Mouse (Mus musculus): ENCODE data around the gene Hprt. TPM values are rescaled to one million over a fixed set of nuclear protein-coding genes. Genes with fewer than 3 reads are reported as not detected.
"Not testable (repeated sequence)": the region's sequence is repeated elsewhere in the genome, so short reads cannot be mapped to it uniquely, and the experiment has no call there.

The Hprt gene
- 162 and 170 TPM in 2 replicates for polyA plus RNA-seq (2015; fragmentation: Nextera tagmentation; extraction: Ambion mirVana)

- Histone ChIP-seq H3K4me1 (no peaks in the 10 kb centered on the region), H3K4me3 (peak within 1 kb of the TSS; percentile 61), H3K27me3 (no peaks in the 10 kb centered on the region), H3K9me3 (no peaks in the 10 kb centered on the region), H3K9ac (peak within 1 kb of the TSS; percentile 60), H3K4me2 (peak within 1 kb of the TSS; percentile 42), H3K27ac (peak within 1 kb of the TSS; percentile 93), H3K36me3 (no peaks in the 10 kb centered on the region)
- WGBS = 13% methylated on average over 66 of the region's 72 CpGs
- peak; percentile 90 for ATAC-seq (ENCODE audit: insufficient number of reproducible peaks, low FRiP score, low TSS enrichment, low read depth)
Measured at GRCm38 (mm10) chrX:52987905-52988783, at the start of gene Hprt. Hprt (plus strand) TSS chrX:52988137.

DNA sequence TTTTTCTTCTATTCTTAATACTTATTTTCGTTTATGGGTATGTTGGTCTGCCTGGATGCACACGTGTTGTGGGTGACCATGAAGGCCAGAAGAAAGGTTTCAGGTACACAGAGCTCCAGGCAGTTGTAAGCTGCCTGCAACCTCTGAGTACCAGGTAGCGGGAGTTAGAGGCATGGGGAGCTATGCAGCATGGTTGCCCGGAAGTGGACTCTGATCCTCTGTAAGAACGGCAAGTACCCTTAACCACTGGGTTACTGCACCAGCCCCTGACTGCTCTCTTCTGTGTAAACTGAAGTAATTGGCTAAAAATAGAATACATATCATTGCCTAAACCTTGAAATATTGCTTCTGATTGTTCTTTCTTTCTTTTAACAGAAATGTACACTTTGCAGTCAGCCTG, 42.4 kb upstream of the Hprt start:
- no peak overlapping the region for H3K9ac ChIP-seq
- no peaks in the 10 kb centered on the region for H3K9me3 ChIP-seq
- H3K36me3 ChIP-seq = peaks cover 12% of the 10 kb centered on the region
- no peak overlapping the region for H3K27ac ChIP-seq
- ATAC-seq (ENCODE audit: insufficient number of reproducible peaks, low FRiP score, low TSS enrichment, low read depth) = no peak
- no peaks in the 10 kb centered on the region for H3K27me3 ChIP-seq
- H3K4me3 ChIP-seq = no peak overlapping the region
- H3K4me2 ChIP-seq = no peak overlapping the region
- 91% methylated on average over 5 of the region's 5 CpGs for WGBS
- H3K4me1 ChIP-seq = no peaks in the 10 kb centered on the region

GRCm38 (mm10) chrX:52949713-52950112, 38.2 kb upstream of the Hprt start:
- WGBS = 65% methylated on average over 2 of the region's 2 CpGs
- no peak overlapping the region for H3K4me2 ChIP-seq
- no peak for ATAC-seq (ENCODE audit: insufficient number of reproducible peaks, low FRiP score, low TSS enrichment, low read depth)

GRCm38 (mm10) chrX:52956942-52957341, 31.0 kb upstream of the Hprt start:
- Histone ChIP-seq H3K4me2 (no peak overlapping the region), H3K4me1 (no peaks in the 10 kb centered on the region), H3K4me3 (no peak overlapping the region), H3K9ac (no peak overlapping the region), H3K27ac (no peak overlapping the region), H3K9me3 (no peaks in the 10 kb centered on the region), H3K36me3 (peaks cover 7% of the 10 kb centered on the region; the same call in 1 of the 2 replicates), H3K27me3 (no peaks in the 10 kb centered on the region)
- 84% methylated on average over 4 of the region's 4 CpGs for WGBS
- ATAC-seq (ENCODE audit: insufficient number of reproducible peaks, low FRiP score, low TSS enrichment, low read depth) = no peak

More at GRCm38 (mm10) chrX:52949713-52950112, 38.2 kb upstream of the Hprt start:
- no peaks in the 10 kb centered on the region for H3K4me1 ChIP-seq
- H3K27me3 ChIP-seq = no peaks in the 10 kb centered on the region
- peaks cover 14% of the 10 kb centered on the region for H3K36me3 ChIP-seq
- no peak overlapping the region for H3K9ac ChIP-seq
- H3K9me3 ChIP-seq = no peaks in the 10 kb centered on the region
- no peak overlapping the region for H3K27ac ChIP-seq
- no peak overlapping the region for H3K4me3 ChIP-seq

GRCm38 (mm10) chrX:52961559-52962110, 26.3 kb upstream of the Hprt start:
- Histone ChIP-seq H3K4me2 (no peak overlapping the region), H3K27ac (no peak overlapping the region), H3K9ac (no peak overlapping the region), H3K27me3 (no peaks in the 10 kb centered on the region), H3K36me3 (no peaks in the 10 kb centered on the region), H3K4me3 (no peak overlapping the region), H3K4me1 (no peaks in the 10 kb centered on the region), H3K9me3 (no peaks in the 10 kb centered on the region)
- 71% methylated on average over 5 of the region's 5 CpGs for WGBS
- ATAC-seq (ENCODE audit: insufficient number of reproducible peaks, low FRiP score, low TSS enrichment, low read depth) = no peak

- Histone ChIP-seq H3K4me1 (no peaks in the 10 kb centered on the region), H3K27ac (no peak overlapping the region), H3K4me3 (no peak overlapping the region), H3K9ac (no peak overlapping the region), H3K36me3 (no peaks in the 10 kb centered on the region), H3K4me2 (no peak overlapping the region), H3K27me3 (no peaks in the 10 kb centered on the region), H3K9me3 (no peaks in the 10 kb centered on the region)
- 75% methylated on average over 2 of the region's 2 CpGs for WGBS
- ATAC-seq (ENCODE audit: insufficient number of reproducible peaks, low FRiP score, low TSS enrichment, low read depth) = no peak
Measured at GRCm38 (mm10) chrX:52965149-52965548, 22.8 kb upstream of the Hprt start.

- no peak overlapping the region for H3K27ac ChIP-seq
- no peaks in the 10 kb centered on the region for H3K27me3 ChIP-seq
- H3K9ac ChIP-seq = no peak overlapping the region
- no peak overlapping the region for H3K4me3 ChIP-seq
- WGBS = 49% methylated on average over 3 of the region's 3 CpGs
- no peaks in the 10 kb centered on the region for H3K4me1 ChIP-seq
- no peaks in the 10 kb centered on the region for H3K36me3 ChIP-seq
- no peak for ATAC-seq (ENCODE audit: insufficient number of reproducible peaks, low FRiP score, low TSS enrichment, low read depth)
- H3K9me3 ChIP-seq = no peaks in the 10 kb centered on the region
- H3K4me2 ChIP-seq = no peak overlapping the region
Measured at GRCm38 (mm10) chrX:52971211-52972006, 16.5 kb upstream of the Hprt start.

DNA sequence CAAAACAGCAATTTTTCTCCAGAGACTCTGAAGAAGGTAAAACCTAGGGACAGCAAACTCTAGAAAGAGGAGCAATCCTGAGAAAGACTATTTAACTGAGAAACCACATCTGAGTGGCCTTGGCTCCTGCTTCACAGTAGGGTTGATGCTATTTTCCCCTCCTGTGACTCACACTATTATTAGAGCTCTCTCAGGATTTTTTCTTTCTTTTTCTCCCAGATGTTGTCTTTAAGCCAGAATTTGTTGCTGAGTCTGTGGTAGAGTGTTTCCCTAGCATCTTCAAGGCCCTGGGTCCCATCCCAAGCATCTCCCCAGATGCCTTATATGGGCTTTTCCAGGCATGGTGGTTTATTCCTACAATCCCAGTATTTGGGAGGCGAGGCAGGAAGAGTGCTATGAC, 15.8 kb upstream of the Hprt start:
- no peak overlapping the region for H3K4me2 ChIP-seq
- no peaks in the 10 kb centered on the region for H3K27me3 ChIP-seq
- H3K4me1 ChIP-seq = no peaks in the 10 kb centered on the region
- H3K27ac ChIP-seq = no peak overlapping the region
- no peak for ATAC-seq (ENCODE audit: insufficient number of reproducible peaks, low FRiP score, low TSS enrichment, low read depth)
- H3K36me3 ChIP-seq = no peaks in the 10 kb centered on the region
- no peak overlapping the region for H3K4me3 ChIP-seq
- 64% methylated on average over 1 of the region's 1 CpGs for WGBS
- H3K9ac ChIP-seq = no peak overlapping the region
- no peaks in the 10 kb centered on the region for H3K9me3 ChIP-seq

GRCm38 (mm10) chrX:52972680-52973079, 15.3 kb upstream of the Hprt start:
- Histone ChIP-seq H3K27me3 (no peaks in the 10 kb centered on the region), H3K36me3 (no peaks in the 10 kb centered on the region), H3K4me3 (no peak overlapping the region), H3K4me2 (no peak overlapping the region), H3K27ac (no peak overlapping the region), H3K9ac (no peak overlapping the region), H3K4me1 (no peaks in the 10 kb centered on the region), H3K9me3 (no peaks in the 10 kb centered on the region)
- ATAC-seq (ENCODE audit: insufficient number of reproducible peaks, low FRiP score, low TSS enrichment, low read depth) = no peak
- WGBS = 89% methylated on average over 1 of the region's 1 CpGs

GRCm38 (mm10) chrX:52978576-52978975, 9.4 kb upstream of the Hprt start:
- ATAC-seq (ENCODE audit: insufficient number of reproducible peaks, low FRiP score, low TSS enrichment, low read depth) = no peak
- Histone ChIP-seq H3K27me3 (no peaks in the 10 kb centered on the region), H3K4me2 (no peak overlapping the region), H3K9me3 (no peaks in the 10 kb centered on the region), H3K27ac (no peak overlapping the region), H3K36me3 (no peaks in the 10 kb centered on the region), H3K4me3 (no peak overlapping the region), H3K9ac (no peak overlapping the region), H3K4me1 (no peaks in the 10 kb centered on the region)
- 53% methylated on average over 1 of the region's 1 CpGs for WGBS

DNA sequence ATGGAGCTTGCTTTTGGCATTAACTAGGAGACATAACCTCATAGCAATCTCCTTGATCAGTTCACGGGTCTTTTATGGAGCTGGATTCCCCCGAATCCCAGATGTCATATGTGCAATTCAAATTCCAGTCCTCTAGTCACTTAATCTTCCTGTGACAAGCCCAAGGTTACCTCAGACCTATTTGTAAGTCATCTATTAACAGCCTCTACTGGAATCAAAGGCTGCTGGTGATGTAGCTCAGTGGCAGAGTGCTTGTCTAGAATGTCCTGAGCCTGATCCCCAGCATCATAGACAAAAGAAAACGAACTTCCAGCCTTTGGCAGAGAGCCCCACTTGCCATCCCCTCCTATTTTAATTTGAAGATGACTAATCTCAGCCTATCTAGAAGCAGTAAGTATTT, 6.6 kb upstream of the Hprt start:
- Histone ChIP-seq H3K4me2 (no peak overlapping the region), H3K4me3 (no peak overlapping the region), H3K27ac (no peak overlapping the region), H3K4me1 (no peaks in the 10 kb centered on the region), H3K36me3 (no peaks in the 10 kb centered on the region), H3K9me3 (no peaks in the 10 kb centered on the region), H3K9ac (no peak overlapping the region), H3K27me3 (no peaks in the 10 kb centered on the region)
- ATAC-seq (ENCODE audit: insufficient number of reproducible peaks, low FRiP score, low TSS enrichment, low read depth) = no peak
- 64% methylated on average over 3 of the region's 3 CpGs for WGBS

GRCm38 (mm10) chrX:52994726-52995125, 6.8 kb downstream of the Hprt start:
- 83% methylated on average over 5 of the region's 5 CpGs for WGBS
- ATAC-seq (ENCODE audit: insufficient number of reproducible peaks, low FRiP score, low TSS enrichment, low read depth); H3K27ac ChIP-seq: not testable (repeated sequence)

More at GRCm38 (mm10) chrX:52994726-52995125, 6.8 kb downstream of the Hprt start:
- H3K9me3 ChIP-seq, H3K4me1 ChIP-seq, H3K4me3 ChIP-seq, H3K27me3 ChIP-seq, H3K36me3 ChIP-seq, H3K4me2 ChIP-seq, H3K9ac ChIP-seq: not testable (repeated sequence)

Data from limb, embryonic 15.5 days (tissue).